Mouse (Mus musculus) megakaryocyte, adult 5-6 weeks (primary cell): ENCODE results near the gene Ppp1r12a. TPM values are rescaled to one million over a fixed set of nuclear protein-coding genes. Genes with fewer than 3 reads are reported as not detected.

ENCODE experiments used
- ATAC-seq: 2 replicates; pipeline ENCODE4 v1.8.0; 2016; ENCODE audit warnings: mild to moderate bottlenecking, inconsistent platforms; ENCODE audit not compliant: poor library complexity, severe bottlenecking
- total RNA-seq, 2 experiments: library from RNA; stranded (forward) in 1 of 2; stranded (reverse) in 1 of 2; fragments of 153-499, 151-499 nt in 1 of 2; fragments of 221-1000, 200-1000 nt in 1 of 2; gene quantifications; 2 replicates each; pipeline versions ENCODE4 v1.2.3 to v1.2.4; 2015 to 2017

Ppp1r12a gene
- total RNA-seq, 2 experiments from 2014 or later = 149 to 244 TPM

GRCm38 (mm10) chr10:108286658-108287437 lies 124.9 kb downstream of the Ppp1r12a start:
- no peak for ATAC-seq

- no peak for ATAC-seq
Measured at GRCm38 (mm10) chr10:108287438-108287801, 125.4 kb downstream of the Ppp1r12a start.

GRCm38 (mm10) chr10:108290046-108290445 lies 128.1 kb downstream of the Ppp1r12a start:
- no peak for ATAC-seq

GRCm38 (mm10) chr10:108291688-108292471 lies 129.9 kb downstream of the Ppp1r12a start:
- no peak for ATAC-seq

GRCm38 (mm10) chr10:108292651-108293050 lies 130.7 kb downstream of the Ppp1r12a start:
- ATAC-seq = no peak

- no peak for ATAC-seq
Measured at GRCm38 (mm10) chr10:108293620-108294195, 131.7 kb downstream of the Ppp1r12a start.

- ATAC-seq = no peak
Measured at GRCm38 (mm10) chr10:108294766-108295165, 132.8 kb downstream of the Ppp1r12a start.

GRCm38 (mm10) chr10:108296446-108296845 lies 134.5 kb downstream of the Ppp1r12a start:
- ATAC-seq = no peak

- ATAC-seq = no peak
Measured at GRCm38 (mm10) chr10:108298261-108298660, 136.3 kb downstream of the Ppp1r12a start.

GRCm38 (mm10) chr10:108298841-108299545 lies 137.0 kb downstream of the Ppp1r12a start:
- ATAC-seq = no peak

- no peak for ATAC-seq
Measured at GRCm38 (mm10) chr10:108299828-108300227, 137.8 kb downstream of the Ppp1r12a start.

GRCm38 (mm10) chr10:108300843-108301242 lies 138.8 kb downstream of the Ppp1r12a start:
- peak; percentile 95 for ATAC-seq

GRCm38 (mm10) chr10:108307772-108308171 lies 145.8 kb downstream of the Ppp1r12a start:
- no peak for ATAC-seq

- ATAC-seq = no peak
Measured at GRCm38 (mm10) chr10:108310195-108310594, 148.2 kb downstream of the Ppp1r12a start.

- ATAC-seq = no peak
Measured at GRCm38 (mm10) chr10:108311396-108311795, 149.4 kb downstream of the Ppp1r12a start.

- no peak for ATAC-seq
Measured at GRCm38 (mm10) chr10:108313845-108314244, 151.9 kb downstream of the Ppp1r12a start.

- no peak for ATAC-seq
Measured at GRCm38 (mm10) chr10:108314396-108314795, 152.4 kb downstream of the Ppp1r12a start.

GRCm38 (mm10) chr10:108315236-108315635 lies 153.2 kb downstream of the Ppp1r12a start:
- ATAC-seq = no peak

GRCm38 (mm10) chr10:108328356-108328755 lies 166.4 kb downstream of the Ppp1r12a start:
- no peak for ATAC-seq

- ATAC-seq = no peak
Measured at GRCm38 (mm10) chr10:108328983-108329382, 167.0 kb downstream of the Ppp1r12a start.

- ATAC-seq = no peak
Measured at GRCm38 (mm10) chr10:108329771-108330170, 167.8 kb downstream of the Ppp1r12a start.
